Mouse (Mus musculus) small intestine, adult 2 months (tissue): ENCODE data around the gene Itga6.

ENCODE experiments used
- CTCF ChIP-seq: fragments of 200-500 bp; IDR thresholded peaks from 2 replicates; pipeline ENCODE4 v1.5.1; 2012; ENCODE audit warnings: low read depth, mild to moderate bottlenecking, control low read depth, inconsistent platforms, low read length, moderate library complexity, mixed read lengths; ENCODE audit not compliant: insufficient replicate concordance, insufficient read length; ENCODE audit errors: extremely low read depth
- POLR2A ChIP-seq: fragments of 200-500 bp; IDR thresholded peaks from 2 replicates; pipeline ENCODE4 v1.6.1; 2012; ENCODE audit warnings: low read depth, mild to moderate bottlenecking, control low read depth, inconsistent platforms, low read length, moderate library complexity

- TF ChIP-seq CTCF, result no peak
- TF ChIP-seq POLR2A, result no peak
Observed at GRCm38 (mm10) chr2:71771762-71772161, 26.3 kb downstream of the Itga6 start.
